Mouse (Mus musculus) stomach, postnatal 0 days (tissue): Measurements from ENCODE around the gene Slc38a11.

Source experiments
- CTCF ChIP-seq: IDR thresholded peaks from 2 replicates; pipeline ENCODE4 v1.5.1; 2016; ENCODE audit warnings: antibody characterized with exemption, low read depth, mild to moderate bottlenecking, moderate library complexity
- EP300 ChIP-seq: optimal IDR thresholded peaks from 2 replicates; pipeline ENCODE3; 2016; ENCODE audit warnings: antibody characterized with exemption

- TF ChIP-seq CTCF (no peak), EP300 (no peak)
Observed at GRCm38 (mm10) chr2:65363828-65364497, at the start of gene Slc38a11.
